Mouse (Mus musculus): Measurements from ENCODE around the gene Sult2a2.
"Not testable (repeated sequence)": the region's sequence is repeated elsewhere in the genome, so short reads cannot be mapped to it uniquely, and the experiment has no call there.

The Sult2a2 gene

GRCm38 (mm10) chr7:13733205-13733604 lies at the start of gene Sult2a2:
Gene Sult2a2 (plus strand): TSS chr7:13733505.
- not testable (repeated sequence) for DNase-seq (ENCODE audit: low spot score)

GRCm38 (mm10) chr7:13813913-13814312 lies 80.6 kb downstream of the Sult2a2 start:
- no peak for DNase-seq (ENCODE audit: low spot score)
